Mouse (Mus musculus) limb, embryonic 14.5 days (tissue): ENCODE results near the gene Dgki. TPM values are rescaled to one million over a fixed set of nuclear protein-coding genes. Genes with fewer than 3 reads are reported as not detected.

Source experiments
- ATAC-seq: fragments of 200-750 bp; cut with Nextera tagmentation; 2 replicates; pipeline ENCODE4 v1.8.0; 2017; ENCODE audit warnings: low read depth, moderate number of reproducible peaks, moderate TSS enrichment; ENCODE audit not compliant: low FRiP score
- DNase-seq: peaks from one replicate; pipeline ENCODE4 v3.0.0-alpha.2; 2015; ENCODE audit warnings: low spot score
- H3K27ac ChIP-seq: fragments of 300-500 bp; sonication (generic); replicated peaks from 2 replicates; pipeline ENCODE4 v1.5.1; 2014; ENCODE audit warnings: low read depth, mild to moderate bottlenecking, low read length, moderate library complexity, mixed read lengths
- H3K27me3 ChIP-seq: fragments of 300-500 bp; sonication (generic); 2 replicates; pipeline ENCODE4 v1.6.1; 2014; ENCODE audit warnings: low read length, mixed read lengths; ENCODE audit not compliant: control insufficient read depth, insufficient read depth
- H3K36me3 ChIP-seq: fragments of 300-500 bp; sonication (generic); 2 replicates; pipeline ENCODE4 v1.6.1; 2014; ENCODE audit warnings: mild to moderate bottlenecking, low read length, moderate library complexity, mixed read lengths; ENCODE audit not compliant: control insufficient read depth, insufficient read depth
- H3K4me1 ChIP-seq: fragments of 300-500 bp; sonication (generic); 2 replicates; pipeline ENCODE4 v1.6.1; 2014; ENCODE audit warnings: antibody characterized with exemption, low read length, mixed read lengths; ENCODE audit not compliant: control insufficient read depth, insufficient read depth
- H3K4me2 ChIP-seq: fragments of 300-500 bp; sonication (generic); replicated peaks from 2 replicates; pipeline ENCODE4 v1.6.1; 2014; ENCODE audit warnings: low read depth, mild to moderate bottlenecking, low read length, moderate library complexity; ENCODE audit not compliant: severe bottlenecking
- H3K4me3 ChIP-seq: fragments of 300-500 bp; sonication (generic); replicated peaks from 2 replicates; pipeline ENCODE4 v1.5.1; 2014; ENCODE audit warnings: low read length
- H3K9ac ChIP-seq: fragments of 300-500 bp; sonication (generic); 2 replicates; pipeline ENCODE4 v1.6.1; 2014; ENCODE audit warnings: mild to moderate bottlenecking, low read depth, low read length, moderate library complexity; ENCODE audit not compliant: severe bottlenecking
- H3K9me3 ChIP-seq: fragments of 300-500 bp; sonication (generic); 2 replicates; pipeline ENCODE4 v1.6.1; 2016; ENCODE audit warnings: low read length; ENCODE audit not compliant: control insufficient read depth
- POLR2A ChIP-seq: fragments of 200-500 bp; IDR thresholded peaks from 2 replicates; pipeline ENCODE4 v1.8.0; 2012; ENCODE audit warnings: inconsistent platforms, mild to moderate bottlenecking, moderate library complexity, borderline replicate concordance; ENCODE audit not compliant: insufficient read depth, insufficient read length; ENCODE audit errors: extremely low read depth
- WGBS: fragments of 180-500 bp; shearing (Covaris S2); extraction: QIAGEN DNeasy Blood & Tissue Kit; methylation state at CpG from one replicate; pipeline ENCODE4 v1.1.7; 2014; 5-methylcytosine and 5-hydroxymethylcytosine counted together
- polyA plus RNA-seq, 2 experiments: library from polyadenylated mRNA; depleted of rRNA in 1 of 2; stranded (reverse) in 1 of 2; unstranded in 1 of 2; fragments of >200 nt; fragmentation: Nextera tagmentation in 1 of 2; extraction: Ambion mirVana in 1 of 2; gene quantifications; 2 replicates each; pipeline versions ENCODE4 v1.2.1 to v1.2.3; 2012 to 2014

The Dgki gene
- polyA plus RNA-seq, 2 experiments: 0.58 to 0.85 TPM

DNA sequence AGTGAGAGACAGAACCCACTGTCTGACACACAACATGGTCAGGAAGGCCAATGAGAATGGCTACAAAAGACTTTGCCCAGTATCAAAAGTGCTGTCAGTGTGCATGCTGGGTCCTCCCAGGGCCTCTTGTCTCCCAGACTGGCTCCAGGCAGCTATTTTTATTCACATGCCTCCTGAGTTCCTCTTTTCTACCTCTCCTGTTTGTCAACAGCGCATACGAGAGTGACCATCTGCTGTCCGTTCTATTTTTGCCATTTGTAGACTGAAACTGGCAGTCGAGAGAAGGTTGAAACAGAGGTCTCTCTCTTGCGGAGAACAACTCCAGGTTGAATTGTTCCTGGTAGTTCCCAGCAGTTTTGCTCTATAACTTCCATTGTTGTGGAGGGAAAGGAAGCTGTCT lies 103.1 kb downstream of the Dgki start:
- Histone ChIP-seq H3K36me3 (no peaks in the 10 kb centered on the region), H3K27me3 (no peaks in the 10 kb centered on the region), H3K4me1 (0 out of 2 replicates have a peak, but pooled peaks cover 8% of the 10 kb centered on the region), H3K4me2 (no peak overlapping the region), H3K4me3 (no peak overlapping the region), H3K9ac (no peak overlapping the region), H3K9me3 (no peaks in the 10 kb centered on the region), H3K27ac (0 out of 2 replicates have a peak overlapping the region, but pooled peaks have one; percentile 1)
- TF ChIP-seq POLR2A: no peak
- no peak for ATAC-seq
- 90% methylated on average over 5 of the region's 5 CpGs for WGBS
- DNase-seq: no peak

GRCm38 (mm10) chr6:37195766-37196165 lies 104.2 kb downstream of the Dgki start:
- ATAC-seq (no peak), DNase-seq (no peak)
- 0 out of 2 replicates have a peak, but pooled peaks cover 8% of the 10 kb centered on the region for H3K4me1 ChIP-seq
- no peaks in the 10 kb centered on the region for H3K9me3 ChIP-seq
- no peaks in the 10 kb centered on the region for H3K27me3 ChIP-seq
- WGBS: 66% methylated on average over 4 of the region's 4 CpGs
- no peak overlapping the region for H3K27ac ChIP-seq
- H3K4me2 ChIP-seq: no peak overlapping the region
- no peak for TF ChIP-seq POLR2A
- no peak overlapping the region for H3K9ac ChIP-seq
- no peak overlapping the region for H3K4me3 ChIP-seq
- no peaks in the 10 kb centered on the region for H3K36me3 ChIP-seq

- ATAC-seq: no peak
- Histone ChIP-seq H3K4me3 (no peak overlapping the region), H3K9ac (no peak overlapping the region), H3K4me2 (no peak overlapping the region), H3K27ac (no peak overlapping the region), H3K27me3 (no peaks in the 10 kb centered on the region), H3K9me3 (no peaks in the 10 kb centered on the region), H3K36me3 (no peaks in the 10 kb centered on the region), H3K4me1 (no peaks in the 10 kb centered on the region)
- no peak for TF ChIP-seq POLR2A
- 78% methylated on average over 4 of the region's 4 CpGs for WGBS
- DNase-seq: no peak
These were observed 118.0 kb downstream of the Dgki start for GRCm38 (mm10) chr6:37181961-37182360.

DNA sequence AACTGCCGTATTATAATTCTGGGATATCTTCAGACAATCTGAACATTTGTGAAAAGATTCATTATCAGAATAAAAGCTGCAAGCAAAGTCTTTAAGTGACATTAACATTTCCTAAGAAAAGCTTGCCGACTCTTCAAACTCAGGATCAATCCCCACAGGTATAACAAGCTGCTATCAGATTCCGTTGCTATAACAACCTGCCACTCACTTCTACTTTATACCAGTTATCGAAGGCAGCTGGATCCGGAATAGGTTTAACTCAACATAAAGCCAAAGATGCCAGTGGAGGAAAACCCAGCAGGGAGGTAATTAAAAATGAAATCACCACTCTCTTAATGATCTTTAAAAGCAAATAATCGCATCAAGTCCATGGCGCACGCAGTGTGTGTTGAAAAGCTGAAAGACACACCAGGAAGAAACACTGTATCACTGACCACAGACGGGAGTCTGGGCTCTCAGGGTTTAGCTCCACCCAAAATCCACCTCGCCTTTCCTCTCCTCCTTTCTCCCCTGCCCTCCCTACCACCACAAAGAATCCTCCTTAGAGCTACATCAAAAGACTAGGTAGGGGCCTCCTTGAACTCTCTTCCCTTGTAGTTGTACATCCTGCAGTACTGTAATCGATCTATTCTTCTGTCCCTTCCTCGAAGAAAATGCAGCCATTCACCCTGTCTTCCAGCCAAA lies 128.7 kb downstream of the Dgki start:
- 57% methylated on average over 12 of the region's 12 CpGs for WGBS

GRCm38 (mm10) chr6:37158880-37159279 lies 141.1 kb downstream of the Dgki start:
- H3K36me3 ChIP-seq: no peaks in the 10 kb centered on the region
- no peak overlapping the region for H3K9ac ChIP-seq
- DNase-seq (no peak), ATAC-seq (no peak)
- H3K27ac ChIP-seq: no peak overlapping the region
- 68% methylated on average over 3 of the region's 3 CpGs for WGBS
- no peaks in the 10 kb centered on the region for H3K9me3 ChIP-seq
- TF ChIP-seq POLR2A: no peak
- H3K4me2 ChIP-seq: no peak overlapping the region
- H3K4me3 ChIP-seq: no peak overlapping the region
- H3K4me1 ChIP-seq: no peaks in the 10 kb centered on the region
- no peaks in the 10 kb centered on the region for H3K27me3 ChIP-seq

More for the DNA sequence above, 128.7 kb downstream of the Dgki start:
- ATAC-seq (no peak), DNase-seq (no peak)
- Histone ChIP-seq H3K9ac (no peak overlapping the region), H3K4me3 (no peak overlapping the region), H3K4me1 (no peaks in the 10 kb centered on the region), H3K27me3 (no peaks in the 10 kb centered on the region), H3K4me2 (no peak overlapping the region), H3K9me3 (0 out of 2 replicates have a peak, but pooled peaks cover 4% of the 10 kb centered on the region), H3K36me3 (no peaks in the 10 kb centered on the region), H3K27ac (no peak overlapping the region)
- TF ChIP-seq POLR2A: no peak
